Mouse (Mus musculus) inflammation-experienced regulatory T-cells, adult 6 months (primary cell): Measurements from ENCODE around the gene F2rl3. TPM values are rescaled to one million over a fixed set of nuclear protein-coding genes. Genes with fewer than 3 reads are reported as not detected.

ENCODE experiments used
- ATAC-seq: one replicate; pipeline ENCODE4 v1.8.0; 2017
- polyA plus RNA-seq, 3 experiments: library from polyadenylated mRNA; unstranded; fragments of 100-300 nt; shearing (Covaris generic); gene quantifications; one replicate each; pipeline ENCODE4 v1.2.1; 2017

The F2rl3 gene
- polyA plus RNA-seq, result 10 to 100 TPM in 1 of 3 experiments, 1 to 10 TPM in 2; 4.1 to 10.6 (median 5.3) TPM

GRCm38 (mm10) chr8:72761322-72762051 is at the start of gene F2rl3:
Gene F2rl3, plus strand, starts transcription at chr8:72761880.
- peak; percentile 87 for ATAC-seq

GRCm38 (mm10) chr8:72712569-72712968 is 49.1 kb upstream of the F2rl3 start:
- no peak for ATAC-seq

GRCm38 (mm10) chr8:72716594-72716993 is 45.1 kb upstream of the F2rl3 start:
- no peak for ATAC-seq

- no peak for ATAC-seq
Observed at GRCm38 (mm10) chr8:72720541-72720940, 41.1 kb upstream of the F2rl3 start.

GRCm38 (mm10) chr8:72722769-72723650 is 38.7 kb upstream of the F2rl3 start, which contains the start of gene Sin3b:
Gene Sin3b, plus strand, starts transcription at chr8:72723285.
- peak; percentile 99 for ATAC-seq

- ATAC-seq, result no peak
Observed at GRCm38 (mm10) chr8:72723651-72724001, 38.1 kb upstream of the F2rl3 start.

- no peak for ATAC-seq
Observed at GRCm38 (mm10) chr8:72728636-72729035, 33.0 kb upstream of the F2rl3 start.

GRCm38 (mm10) chr8:72735001-72735400 is 26.7 kb upstream of the F2rl3 start:
- ATAC-seq, result peak; percentile 54

GRCm38 (mm10) chr8:72736868-72737267 is 24.8 kb upstream of the F2rl3 start:
- ATAC-seq, result no peak

- peak; percentile 65 for ATAC-seq
Observed at GRCm38 (mm10) chr8:72746061-72746460, 15.6 kb upstream of the F2rl3 start.

GRCm38 (mm10) chr8:72749846-72750245 is 11.8 kb upstream of the F2rl3 start:
- ATAC-seq, result no peak

- ATAC-seq, result no peak
Observed at GRCm38 (mm10) chr8:72750266-72750665, 11.4 kb upstream of the F2rl3 start.

- no peak for ATAC-seq
Observed at GRCm38 (mm10) chr8:72751126-72751525, 10.6 kb upstream of the F2rl3 start.

- ATAC-seq, result no peak
Observed at GRCm38 (mm10) chr8:72752289-72752688, 9.4 kb upstream of the F2rl3 start.

- ATAC-seq, result no peak
Observed at GRCm38 (mm10) chr8:72753165-72753564, 8.5 kb upstream of the F2rl3 start.

- no peak for ATAC-seq
Observed at GRCm38 (mm10) chr8:72753781-72754180, 7.9 kb upstream of the F2rl3 start.

GRCm38 (mm10) chr8:72756031-72756430 is 5.6 kb upstream of the F2rl3 start:
- no peak for ATAC-seq

GRCm38 (mm10) chr8:72756771-72757390 is 4.8 kb upstream of the F2rl3 start:
- ATAC-seq, result no peak

- no peak for ATAC-seq
Observed at GRCm38 (mm10) chr8:72757426-72758195, 4.1 kb upstream of the F2rl3 start.

- no peak for ATAC-seq
Observed at GRCm38 (mm10) chr8:72758310-72758709, 3.4 kb upstream of the F2rl3 start.

GRCm38 (mm10) chr8:72760216-72760615 is 1.5 kb upstream of the F2rl3 start:
- no peak for ATAC-seq

GRCm38 (mm10) chr8:72762306-72762705 is 626 bp downstream of the F2rl3 start:
- ATAC-seq, result no peak
